In genomic region chr8:17596559-17596958, GRCm38 (mm10) we compare ENCODE assay signal across 12 mouse cellular contexts.
"Had no signal": no experiment of that assay in that cellular context is flagged by ENCODE, and none has a peak within 500 bp of the region (broad histone marks: within the 10 kb centered on the region; RNA-seq: fewer than 3 reads in every experiment).

No protein-coding gene starts in this region.

- DNase-seq: retina, postnatal 1 day; right cerebral cortex, adult 18-20 months; right cerebral cortex, postnatal 14 days; right cerebral cortex, postnatal 25 days; right cerebral cortex, postnatal 4 days; spleen, adult 18-20 months; thymus, adult 18-20 months; thymus, adult 2 months; thymus, postnatal 14 days; thymus, postnatal 25 days; thymus, postnatal 36 days; thymus, postnatal 4 days had no signal
